Mouse (Mus musculus) stomach, postnatal 0 days (tissue): ENCODE results near the gene Elovl5. TPM values are rescaled to one million over a fixed set of nuclear protein-coding genes. Genes with fewer than 3 reads are reported as not detected.

Source experiments
- ATAC-seq: fragments of 200-750 bp; cut with Nextera tagmentation; 2 replicates; pipeline ENCODE4 v1.8.0; 2017; ENCODE audit not compliant: low FRiP score, low TSS enrichment
- DNase-seq: peaks from one replicate; pipeline ENCODE4 v3.0.0-alpha.2; 2016; ENCODE audit warnings: low spot score
- H3K27ac ChIP-seq: fragments of 300-500 bp; sonication (generic); replicated peaks from 2 replicates; pipeline ENCODE4 v1.5.1; 2014; ENCODE audit warnings: mild to moderate bottlenecking, control low read depth
- H3K27me3 ChIP-seq: fragments of 300-500 bp; sonication (generic); 2 replicates; pipeline ENCODE4 v1.6.1; 2014; ENCODE audit warnings: low read length; ENCODE audit not compliant: control insufficient read depth, insufficient read depth
- H3K36me3 ChIP-seq: fragments of 300-500 bp; sonication (generic); 2 replicates; pipeline ENCODE4 v1.6.1; 2014; ENCODE audit warnings: low read length, mixed read lengths; ENCODE audit not compliant: control insufficient read depth, insufficient read depth
- H3K4me1 ChIP-seq: fragments of 300-500 bp; sonication (generic); replicated peaks from 2 replicates; pipeline ENCODE4 v1.6.1; 2014; ENCODE audit warnings: antibody characterized with exemption; ENCODE audit not compliant: control insufficient read depth, insufficient read depth
- H3K4me2 ChIP-seq: fragments of 300-500 bp; sonication (generic); replicated peaks from 2 replicates; pipeline ENCODE4 v1.6.1; 2014; ENCODE audit warnings: low read depth, mild to moderate bottlenecking, control low read depth, moderate library complexity
- H3K4me3 ChIP-seq: fragments of 300-500 bp; sonication (generic); 2 replicates; pipeline ENCODE4 v1.5.1; 2014; ENCODE audit warnings: low read depth, low read length, control low read depth
- H3K9ac ChIP-seq: fragments of 300-500 bp; sonication (generic); 2 replicates; pipeline ENCODE4 v1.6.1; 2014; ENCODE audit warnings: mild to moderate bottlenecking, low read length, control low read depth, mixed read lengths
- H3K9me3 ChIP-seq: fragments of 300-500 bp; sonication (generic); 2 replicates; pipeline ENCODE4 v1.6.1; 2016; ENCODE audit warnings: low read length; ENCODE audit not compliant: control insufficient read depth
- CTCF ChIP-seq: IDR thresholded peaks from 2 replicates; pipeline ENCODE4 v1.5.1; 2016; ENCODE audit warnings: antibody characterized with exemption, low read depth, mild to moderate bottlenecking, moderate library complexity
- EP300 ChIP-seq: optimal IDR thresholded peaks from 2 replicates; pipeline ENCODE3; 2016; ENCODE audit warnings: antibody characterized with exemption
- WGBS: fragments of 180-500 bp; shearing (Covaris S2); extraction: QIAGEN DNeasy Blood & Tissue Kit; methylation state at CpG from one replicate; pipeline ENCODE4 v1.1.7; 2014; 5-methylcytosine and 5-hydroxymethylcytosine counted together
- polyA plus RNA-seq: library from polyadenylated mRNA; unstranded; fragments of >200 nt; fragmentation: Nextera tagmentation; extraction: Ambion mirVana; gene quantifications from 2 replicates; pipeline ENCODE4 v1.2.1, GENCODE M21; 2015

Gene Elovl5
- polyA plus RNA-seq, 1 experiment from 2014 or later: 38.0 TPM

DNA sequence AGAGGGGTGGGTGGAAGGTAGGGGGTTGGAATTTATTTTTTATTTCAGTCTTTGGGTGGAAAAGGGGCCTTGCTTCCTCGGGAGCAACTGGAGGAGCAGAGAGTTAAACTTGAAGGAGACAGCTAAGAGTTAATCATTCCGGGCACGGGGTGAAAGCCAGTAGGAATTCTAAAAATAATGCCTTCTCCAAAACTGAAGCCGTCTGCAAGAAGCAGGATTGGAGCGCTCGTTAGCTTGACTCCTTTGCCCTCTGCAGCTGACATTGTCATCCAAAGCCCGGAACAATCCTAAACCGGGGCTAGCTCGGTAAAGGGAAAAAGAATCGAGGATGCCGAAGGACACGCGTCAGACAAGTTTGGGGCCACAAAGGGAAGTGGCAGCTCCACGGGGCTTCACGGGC lies 99.1 kb downstream of the Elovl5 start:
- Histone ChIP-seq H3K9me3 (no peaks in the 10 kb centered on the region), H3K27me3 (no peaks in the 10 kb centered on the region), H3K4me3 (no peak overlapping the region), H3K4me1 (no peaks in the 10 kb centered on the region; the same call in 1 of the 2 replicates), H3K36me3 (no peaks in the 10 kb centered on the region), H3K4me2 (0 out of 2 replicates have a peak overlapping the region, but pooled peaks have one; percentile 12), H3K27ac (no peak overlapping the region), H3K9ac (no peak overlapping the region)
- DNase-seq (no peak), ATAC-seq (no peak)
- 53% methylated on average over 15 of the region's 15 CpGs for WGBS
- TF ChIP-seq CTCF (no peak), EP300 (no peak)

DNA sequence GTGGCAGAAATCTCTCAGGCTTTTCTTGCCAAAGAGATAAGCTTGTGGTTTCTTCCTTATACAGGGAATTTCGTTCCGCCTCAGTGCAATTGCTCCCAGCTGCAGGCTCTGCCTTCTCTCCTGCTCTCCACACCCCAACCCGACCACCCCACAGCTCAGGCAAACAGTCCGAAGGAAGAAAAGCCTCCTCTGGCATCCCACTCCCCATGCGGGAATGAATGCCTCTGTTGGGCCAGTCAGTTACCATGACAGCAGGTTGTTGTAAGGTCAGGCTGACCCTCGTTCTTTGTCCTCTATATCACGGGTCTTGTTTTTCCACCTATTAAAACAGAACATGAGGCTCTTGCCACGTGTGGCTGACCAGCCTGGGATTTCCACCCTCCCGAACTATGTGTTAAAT lies 104.1 kb downstream of the Elovl5 start:
- Histone ChIP-seq H3K36me3 (no peaks in the 10 kb centered on the region), H3K9me3 (no peaks in the 10 kb centered on the region), H3K4me3 (no peak overlapping the region), H3K27me3 (no peaks in the 10 kb centered on the region), H3K4me1 (no peaks in the 10 kb centered on the region; the same call in none of the 2 replicates), H3K27ac (peak overlapping the region; percentile 76), H3K4me2 (no peak overlapping the region), H3K9ac (no peak overlapping the region)
- no peak for TF ChIP-seq EP300
- TF ChIP-seq CTCF: no peak
- WGBS: 38% methylated on average over 9 of the region's 9 CpGs
- ATAC-seq (no peak), DNase-seq (peak; percentile 43)

DNA sequence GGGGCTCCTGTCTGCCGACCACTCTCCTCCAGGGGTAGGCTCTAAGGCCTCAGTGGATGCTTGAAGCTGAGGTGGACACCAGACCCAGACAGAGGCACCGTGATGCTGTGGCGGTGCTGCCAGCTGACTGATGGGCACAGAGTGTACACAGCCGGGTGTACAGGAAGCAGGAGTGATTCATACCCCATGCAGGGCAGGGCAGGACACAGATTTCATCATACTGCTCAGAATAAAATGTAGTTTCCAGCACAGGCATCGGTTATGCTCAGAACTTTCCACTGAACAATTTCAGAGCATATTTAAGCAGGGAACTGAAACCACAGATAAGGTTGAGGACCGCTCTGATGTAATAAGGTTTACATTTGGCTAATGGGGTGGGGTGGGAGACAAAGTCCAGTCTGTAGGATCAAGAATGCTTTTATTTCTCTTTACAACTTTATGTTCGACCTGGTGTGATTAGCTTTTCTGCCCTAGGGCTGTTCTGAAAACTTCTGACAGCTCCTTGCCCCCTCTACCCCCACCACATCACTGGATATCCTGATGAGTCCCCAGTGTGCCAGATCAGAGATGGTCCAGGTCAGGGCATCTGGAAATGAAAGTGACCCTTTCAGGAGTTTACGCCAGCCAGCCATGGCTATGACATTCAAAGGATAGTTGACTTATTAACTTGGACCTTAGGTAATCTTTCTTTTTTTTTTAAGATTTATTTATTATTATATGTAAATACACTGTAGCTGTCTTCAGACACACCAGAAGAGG lies 105.2 kb downstream of the Elovl5 start:
- TF ChIP-seq CTCF (no peak), EP300 (no peak)
- 0 out of 2 replicates have a peak overlapping the region, but pooled peaks have one; percentile 20 for H3K4me2 ChIP-seq
- H3K27me3 ChIP-seq: no peaks in the 10 kb centered on the region
- no peaks in the 10 kb centered on the region; the same call in none of the 2 replicates for H3K4me1 ChIP-seq
- no peak overlapping the region for H3K9ac ChIP-seq
- ATAC-seq: peak; percentile 96
- peak overlapping the region; percentile 76 for H3K27ac ChIP-seq
- WGBS: 38% methylated on average over 8 of the region's 8 CpGs
- H3K4me3 ChIP-seq: no peak overlapping the region
- DNase-seq: peak; percentile 77
- H3K9me3 ChIP-seq: no peaks in the 10 kb centered on the region
- no peaks in the 10 kb centered on the region for H3K36me3 ChIP-seq

DNA sequence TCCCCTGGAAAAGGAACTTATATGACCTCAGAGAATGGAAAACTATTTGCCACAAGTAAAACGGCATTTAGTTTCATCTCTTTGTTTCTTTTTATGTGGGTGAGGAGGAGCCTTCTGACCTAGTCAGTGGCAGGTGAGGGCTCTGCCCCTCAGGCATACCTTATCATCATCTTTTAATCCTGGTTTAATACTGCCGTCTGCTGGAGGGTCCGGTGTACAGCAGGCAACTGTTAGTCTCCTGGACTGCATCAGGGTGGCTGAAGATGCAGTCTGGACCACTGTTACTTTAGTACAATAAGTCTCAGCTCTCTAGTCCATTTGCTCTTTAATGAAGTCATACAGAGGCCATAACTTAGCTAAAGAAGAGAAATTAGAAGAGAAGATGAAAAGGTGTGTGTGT lies 107.7 kb downstream of the Elovl5 start:
- H3K36me3 ChIP-seq: no peaks in the 10 kb centered on the region
- no peak overlapping the region for H3K4me2 ChIP-seq
- no peaks in the 10 kb centered on the region for H3K9me3 ChIP-seq
- DNase-seq (peak; percentile 75), ATAC-seq (no peak)
- no peak overlapping the region for H3K9ac ChIP-seq
- H3K27ac ChIP-seq: no peak overlapping the region
- TF ChIP-seq CTCF: peak; percentile 94
- no peak for TF ChIP-seq EP300
- no peaks in the 10 kb centered on the region; the same call in none of the 2 replicates for H3K4me1 ChIP-seq
- H3K27me3 ChIP-seq: no peaks in the 10 kb centered on the region
- no peak overlapping the region for H3K4me3 ChIP-seq
- 13% methylated on average over 3 of the region's 3 CpGs for WGBS

DNA sequence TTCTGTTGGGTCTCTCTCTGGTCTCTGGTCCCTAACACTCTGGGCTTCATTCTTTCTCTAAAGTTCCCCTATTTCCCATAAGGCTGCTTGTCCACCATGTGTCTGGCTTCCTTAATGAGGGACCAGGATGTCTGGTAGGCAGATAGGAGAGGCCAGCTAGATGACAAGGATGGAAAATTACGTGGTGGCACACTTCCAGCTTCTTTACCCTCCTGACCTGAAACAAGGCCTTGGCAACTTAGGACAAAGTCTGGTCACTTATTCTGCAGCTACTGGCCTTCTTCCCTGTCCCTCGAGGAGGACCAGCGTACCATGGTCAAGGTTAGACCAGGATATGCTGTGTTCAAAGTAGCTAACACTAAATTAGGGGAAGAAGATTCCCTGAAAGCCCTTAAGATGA lies 109.9 kb downstream of the Elovl5 start:
- 70% methylated on average over 3 of the region's 3 CpGs for WGBS
- H3K4me1 ChIP-seq: no peaks in the 10 kb centered on the region
- H3K27me3 ChIP-seq: no peaks in the 10 kb centered on the region
- H3K9me3 ChIP-seq: no peaks in the 10 kb centered on the region
- no peak overlapping the region for H3K4me3 ChIP-seq
- H3K4me2 ChIP-seq: no peak overlapping the region
- H3K9ac ChIP-seq: no peak overlapping the region
- no peaks in the 10 kb centered on the region for H3K36me3 ChIP-seq
- TF ChIP-seq EP300 (no peak), CTCF (no peak)
- DNase-seq: no peak
- ATAC-seq: no peak
- H3K27ac ChIP-seq: no peak overlapping the region

DNA sequence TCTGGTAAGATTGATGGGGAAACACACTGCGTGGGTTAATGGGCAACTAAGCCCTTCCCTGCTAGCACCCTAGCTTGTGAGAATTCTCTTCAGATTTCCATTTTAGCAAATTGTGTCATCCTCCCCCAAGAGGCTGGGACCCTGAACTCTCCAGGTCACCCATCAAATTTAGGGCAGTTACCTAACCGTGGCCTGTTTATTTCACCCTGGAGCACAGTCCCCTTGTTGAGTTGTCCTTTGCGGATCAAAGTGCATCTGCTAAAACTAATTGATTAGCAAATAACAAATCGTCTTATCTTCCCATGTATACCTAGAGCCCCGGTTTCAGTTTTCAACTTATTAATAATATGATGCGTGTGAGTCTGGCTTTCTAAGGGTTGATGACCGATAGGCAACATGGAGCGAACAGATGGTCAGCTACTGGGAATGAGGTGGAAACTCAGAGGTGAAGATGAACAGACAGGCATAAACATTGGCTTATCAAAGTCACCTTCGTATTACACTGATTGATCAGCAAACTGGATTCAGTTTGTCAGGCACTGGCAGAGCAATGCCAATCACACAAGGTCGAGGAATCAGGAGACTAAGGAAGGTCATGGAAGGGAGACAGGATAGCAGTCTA lies 113.8 kb downstream of the Elovl5 start:
- Histone ChIP-seq H3K4me3 (no peak overlapping the region), H3K27me3 (no peaks in the 10 kb centered on the region), H3K9me3 (no peaks in the 10 kb centered on the region), H3K4me1 (no peaks in the 10 kb centered on the region), H3K4me2 (no peak overlapping the region), H3K36me3 (no peaks in the 10 kb centered on the region), H3K9ac (no peak overlapping the region), H3K27ac (no peak overlapping the region)
- no peak for ATAC-seq
- no peak for DNase-seq
- 77% methylated on average over 10 of the region's 10 CpGs for WGBS
- TF ChIP-seq CTCF (no peak), EP300 (no peak)
